Mouse (Mus musculus): ENCODE results near the gene Hist1h2bh. TPM values are rescaled to one million over a fixed set of nuclear protein-coding genes. Genes with fewer than 3 reads are reported as not detected.
A peak's percentile ranks its signal among the peaks of the same experiment; 100 is the strongest.
"Not testable (repeated sequence)": the region's sequence is repeated elsewhere in the genome, so short reads cannot be mapped to it uniquely, and the experiment has no call there.

The Hist1h2bh gene
- total RNA-seq (2018; cell fraction: chromatin; rRNA removed) = 1 to 10 TPM in 1 of 26 experiments, under 1 TPM in 7, not detected in 18; 0.51 to 1.7 (median 0.67) TPM
- total RNA-seq (2018; cell fraction: cytosol; rRNA removed) = 1 to 10 TPM in 22 of 26 experiments, under 1 TPM in 4; 0.50 to 6.2 (median 1.7) TPM
- 1 to 10 TPM in 3 of 26 experiments, under 1 TPM in 10, not detected in 13; 0.24 to 2.9 (median 0.72) TPM for total RNA-seq (2018; cell fraction: nucleus; rRNA removed)
- 0.09 to 0.34 TPM (median 0.15 TPM) in 3 replicates for polyA plus RNA-seq (2018)

DNA sequence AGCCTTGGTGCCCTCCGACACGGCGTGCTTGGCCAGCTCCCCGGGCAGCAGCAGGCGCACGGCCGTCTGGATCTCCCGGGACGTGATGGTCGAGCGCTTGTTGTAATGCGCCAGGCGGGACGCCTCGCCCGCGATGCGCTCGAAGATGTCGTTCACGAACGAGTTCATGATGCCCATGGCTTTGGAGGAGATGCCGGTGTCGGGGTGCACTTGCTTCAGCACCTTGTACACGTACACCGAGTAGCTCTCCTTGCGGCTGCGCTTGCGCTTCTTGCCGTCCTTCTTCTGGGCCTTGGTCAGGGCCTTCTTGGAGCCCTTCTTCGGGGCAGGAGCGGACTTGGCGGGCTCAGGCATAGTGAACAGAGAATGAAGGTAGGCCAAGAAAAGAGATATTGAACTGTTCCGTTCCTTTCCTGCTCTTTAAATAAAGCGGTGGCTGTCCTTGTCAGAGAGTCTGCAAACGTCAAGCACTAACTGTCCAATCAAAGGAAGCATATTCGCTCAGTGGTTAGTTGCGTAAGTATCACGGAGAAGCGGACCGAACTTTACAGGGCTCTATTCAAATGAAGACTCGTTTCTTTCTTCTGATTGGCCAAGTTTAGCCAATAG, at the start of gene Hist1h2bh:
Hist1h2bh (minus strand) TSS at position 394 of the 609 bp plus-strand sequence.
- H3K79me2 ChIP-seq (ENCODE audit: inconsistent target); H3K36me3 ChIP-seq (ENCODE audit: inconsistent target): not testable (repeated sequence)
- WGBS (ENCODE audit: missing documents) = 2% methylated on average over 18 of the region's 42 CpGs
- Histone ChIP-seq H3K27ac (peak within 1 kb of the TSS; percentile 84), H3K4me3 (ENCODE audit: inconsistent target) (peak within 1 kb of the TSS; percentile 43)

DNA sequence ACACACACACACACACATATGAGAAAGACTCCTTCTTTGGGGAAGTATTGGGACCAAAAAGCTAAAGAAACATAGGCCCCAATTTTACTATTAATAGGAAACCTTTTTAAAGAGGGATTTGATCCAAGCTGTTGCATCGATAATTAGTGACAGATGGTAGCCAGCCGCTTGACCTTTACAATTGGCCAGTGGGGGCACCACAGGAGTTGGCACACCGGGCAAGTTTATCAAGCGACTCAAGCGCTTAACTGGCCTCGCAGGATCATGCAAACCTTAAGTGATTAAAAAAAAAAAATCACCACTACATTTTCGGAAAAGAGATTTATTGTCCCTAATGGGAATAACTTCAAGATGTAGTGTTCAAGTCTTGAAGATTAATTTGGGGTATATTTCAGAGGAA, 49.4 kb upstream of the Hist1h2bh start:
- no peak overlapping the region for H3K27ac ChIP-seq

DNA sequence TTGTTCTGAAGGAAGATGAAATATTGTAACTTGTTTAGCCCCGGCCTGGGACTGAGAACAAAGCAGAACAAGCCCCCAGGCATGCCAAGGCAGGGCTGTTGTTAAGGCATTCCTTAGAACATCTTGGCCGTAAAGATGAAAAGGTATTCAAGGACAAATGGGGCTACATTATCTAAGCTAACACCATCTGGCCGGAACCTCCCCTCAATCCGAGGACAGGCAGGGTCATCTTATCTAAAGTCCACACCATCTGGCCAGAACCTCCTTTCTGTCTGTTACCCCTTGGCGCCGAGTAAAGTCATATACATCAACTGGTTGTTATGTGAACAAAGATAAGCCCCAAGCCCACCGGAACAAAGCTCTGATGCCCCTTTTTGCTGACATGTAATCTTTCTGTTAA, 48.7 kb upstream of the Hist1h2bh start:
- WGBS (ENCODE audit: missing documents) = 97% methylated on average over 5 of the region's 7 CpGs
- not testable (repeated sequence) for H3K79me2 ChIP-seq (ENCODE audit: inconsistent target); H3K4me3 ChIP-seq (ENCODE audit: inconsistent target); H3K27ac ChIP-seq; H3K36me3 ChIP-seq (ENCODE audit: inconsistent target)

More for the DNA sequence above, 49.4 kb upstream of the Hist1h2bh start:
- H3K4me3 ChIP-seq (ENCODE audit: inconsistent target) = no peak overlapping the region
- WGBS (ENCODE audit: missing documents) = 83% methylated on average over 7 of the region's 7 CpGs
- no peaks in the 10 kb centered on the region for H3K36me3 ChIP-seq (ENCODE audit: inconsistent target)
- H3K79me2 ChIP-seq (ENCODE audit: inconsistent target) = no peaks in the 10 kb centered on the region

DNA sequence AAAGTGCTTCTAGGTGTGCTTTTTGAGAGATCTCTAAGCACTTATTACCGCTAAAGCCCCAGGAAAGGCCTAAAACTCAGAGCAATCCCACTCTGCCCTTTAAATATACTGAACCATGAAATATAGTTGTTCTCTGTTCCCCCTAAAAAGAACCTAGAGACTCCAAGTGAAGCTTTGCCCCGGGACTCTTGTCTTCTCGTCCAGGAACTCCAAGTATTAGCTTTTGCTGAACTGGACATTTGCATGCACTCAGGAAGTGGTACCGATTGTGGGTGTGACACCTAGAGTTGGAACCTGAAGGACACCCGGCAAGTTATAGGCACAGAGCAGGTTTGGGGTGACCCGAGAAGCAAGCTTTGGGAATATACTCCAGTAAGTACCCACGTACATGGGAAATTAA, 48.0 kb upstream of the Hist1h2bh start:
- no peaks in the 10 kb centered on the region for H3K79me2 ChIP-seq (ENCODE audit: inconsistent target)
- WGBS (ENCODE audit: missing documents) = 92% methylated on average over 7 of the region's 7 CpGs

DNA sequence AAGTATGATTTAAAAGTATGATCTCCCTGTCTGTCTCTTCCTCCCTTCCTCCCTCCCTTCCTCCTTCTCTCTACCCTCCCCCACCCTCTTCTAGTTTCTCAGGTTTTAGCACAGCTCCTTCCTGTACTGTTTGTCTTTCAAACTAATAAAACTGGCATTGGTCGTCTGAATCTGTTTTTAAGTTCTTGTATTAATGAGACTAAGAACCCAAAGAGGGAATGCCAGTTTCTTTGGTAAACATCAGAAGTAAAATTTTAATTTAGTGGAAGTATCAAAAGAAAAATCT, 43.7 kb upstream of the Hist1h2bh start:
- Histone ChIP-seq H3K36me3 (ENCODE audit: inconsistent target) (no peaks in the 10 kb centered on the region), H3K27ac (peak overlapping the region; percentile 81), H3K79me2 (ENCODE audit: inconsistent target) (no peaks in the 10 kb centered on the region), H3K4me3 (ENCODE audit: inconsistent target) (peak overlapping the region; percentile 43)
- no CpG with 5 or more reads among the region's 1 CpGs for WGBS (ENCODE audit: missing documents)

More for the DNA sequence above, 48.0 kb upstream of the Hist1h2bh start:
- Histone ChIP-seq H3K27ac (no peak overlapping the region), H3K36me3 (ENCODE audit: inconsistent target) (no peaks in the 10 kb centered on the region), H3K4me3 (ENCODE audit: inconsistent target) (no peak overlapping the region)

DNA sequence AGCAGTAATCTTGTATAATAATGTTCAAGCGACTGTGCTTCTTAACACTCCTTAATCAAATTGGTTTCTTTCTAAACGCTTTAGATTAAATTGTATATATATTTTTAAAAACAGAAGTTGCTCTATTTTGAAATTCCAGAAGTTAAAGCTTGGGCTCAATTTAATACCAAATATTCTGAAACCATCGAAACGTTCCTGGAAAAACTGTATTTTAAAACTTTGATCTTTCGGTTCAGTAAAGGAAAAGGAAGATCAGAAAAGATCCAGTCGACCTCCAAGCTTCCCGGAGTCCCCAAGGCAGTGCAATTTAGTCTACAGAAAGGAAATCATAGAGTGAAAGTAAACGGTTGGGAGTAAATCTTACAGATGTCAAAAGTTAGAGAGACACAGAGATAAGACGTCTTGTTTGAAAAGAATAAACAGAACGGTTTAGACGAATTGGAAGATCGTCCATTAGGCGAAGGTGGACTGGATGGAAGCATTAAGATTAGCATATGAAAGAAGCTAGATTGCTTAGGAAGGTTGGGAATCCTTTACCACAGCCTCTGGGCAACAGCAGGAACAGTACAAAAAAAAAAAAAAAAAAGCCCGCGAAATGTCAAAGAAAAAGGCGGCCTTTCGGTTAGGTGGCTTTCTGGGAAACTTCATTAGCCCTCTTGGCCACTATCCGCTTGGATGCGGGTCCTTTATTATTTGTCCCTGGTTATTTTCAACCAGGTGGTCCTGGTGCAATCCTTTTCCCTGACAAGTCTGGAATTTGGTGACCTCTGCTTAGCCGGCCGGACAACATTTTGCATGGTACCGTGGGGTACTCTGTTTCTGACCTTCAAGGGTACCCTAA, 43.1 kb upstream of the Hist1h2bh start:
- Histone ChIP-seq H3K27ac (peak overlapping the region; percentile 81), H3K36me3 (ENCODE audit: inconsistent target) (no peaks in the 10 kb centered on the region)
- WGBS (ENCODE audit: missing documents) = 6% methylated on average over 22 of the region's 22 CpGs

DNA sequence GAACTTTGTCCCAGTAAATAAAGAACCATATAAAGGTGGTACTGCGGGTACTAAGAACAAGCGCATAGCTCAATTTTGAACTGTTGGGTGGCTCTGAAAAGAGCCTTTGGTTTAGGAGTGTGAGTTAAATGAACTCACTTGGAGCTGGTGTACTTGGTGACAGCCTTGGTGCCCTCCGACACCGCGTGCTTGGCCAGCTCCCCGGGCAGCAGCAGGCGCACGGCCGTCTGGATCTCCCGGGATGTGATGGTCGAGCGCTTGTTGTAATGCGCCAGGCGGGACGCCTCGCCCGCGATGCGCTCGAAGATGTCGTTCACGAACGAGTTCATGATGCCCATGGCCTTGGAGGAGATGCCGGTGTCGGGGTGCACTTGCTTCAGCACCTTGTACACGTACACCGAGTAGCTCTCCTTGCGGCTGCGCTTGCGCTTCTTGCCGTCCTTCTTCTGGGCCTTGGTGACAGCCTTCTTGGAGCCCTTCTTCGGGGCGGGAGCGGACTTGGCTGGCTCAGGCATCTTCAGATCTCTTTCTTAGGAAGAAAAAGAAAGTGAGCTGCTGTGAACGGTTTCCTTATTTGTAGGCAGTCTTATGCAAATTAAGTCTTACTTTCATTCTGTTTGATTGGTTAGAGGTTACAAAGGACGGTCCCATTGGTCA, 42.4 kb upstream of the Hist1h2bh start:
- 0% methylated on average over 7 of the region's 36 CpGs for WGBS (ENCODE audit: missing documents)
- H3K36me3 ChIP-seq (ENCODE audit: inconsistent target); H3K79me2 ChIP-seq (ENCODE audit: inconsistent target): not testable (repeated sequence)
- Histone ChIP-seq H3K27ac (peak overlapping the region; percentile 88), H3K4me3 (ENCODE audit: inconsistent target) (peak overlapping the region; percentile 43)

More for the DNA sequence above, 43.1 kb upstream of the Hist1h2bh start:
- H3K4me3 ChIP-seq (ENCODE audit: inconsistent target) = peak overlapping the region; percentile 43
- H3K79me2 ChIP-seq (ENCODE audit: inconsistent target) = no peaks in the 10 kb centered on the region

DNA sequence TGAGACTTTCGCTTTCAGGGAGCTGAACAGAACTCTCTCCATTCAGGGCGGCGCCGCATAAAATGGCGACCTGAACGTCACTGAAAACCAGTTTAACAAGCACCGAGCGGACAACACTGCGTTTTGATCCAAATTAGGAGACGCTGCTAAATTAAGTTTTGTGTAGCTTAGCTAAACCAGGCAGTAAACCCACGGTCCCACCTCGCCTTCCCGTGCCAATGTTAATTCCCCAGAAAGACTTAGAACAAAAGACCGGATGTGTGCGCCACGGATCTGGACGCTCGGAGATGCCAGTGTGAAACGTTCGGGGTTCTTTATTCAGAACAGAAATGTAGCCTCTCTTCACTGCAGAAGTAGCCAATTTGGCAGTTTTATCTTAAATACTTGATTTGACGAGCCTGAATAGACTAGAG, 41.8 kb upstream of the Hist1h2bh start:
- H3K27ac ChIP-seq = peak overlapping the region; percentile 88
- H3K36me3 ChIP-seq (ENCODE audit: inconsistent target) = no peaks in the 10 kb centered on the region
- no peaks in the 10 kb centered on the region for H3K79me2 ChIP-seq (ENCODE audit: inconsistent target)
- peak overlapping the region; percentile 43 for H3K4me3 ChIP-seq (ENCODE audit: inconsistent target)
- under 1% methylated on average over 21 of the region's 21 CpGs for WGBS (ENCODE audit: missing documents)

DNA sequence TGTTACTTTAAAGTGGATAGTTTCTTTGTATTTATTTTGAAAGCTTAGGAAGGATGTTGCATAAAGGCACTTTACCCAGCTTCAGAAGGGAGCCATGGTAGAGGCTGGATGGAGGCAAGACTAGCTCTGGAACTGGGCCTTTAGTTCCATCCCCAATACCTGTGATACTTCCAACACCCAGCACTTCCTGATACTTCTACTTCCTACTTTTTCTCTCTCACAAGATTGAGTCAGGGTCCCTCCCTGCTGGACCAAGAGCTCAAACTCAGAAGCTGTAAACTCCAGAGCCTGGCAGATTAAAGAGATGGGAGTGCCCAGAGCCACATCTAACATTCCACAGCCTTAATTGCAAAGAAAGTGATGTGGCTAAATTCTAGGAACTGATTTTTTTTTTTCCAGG, 41.1 kb upstream of the Hist1h2bh start:
- peak overlapping the region; percentile 43 for H3K4me3 ChIP-seq (ENCODE audit: inconsistent target)
- no peaks in the 10 kb centered on the region for H3K79me2 ChIP-seq (ENCODE audit: inconsistent target)
- peak overlapping the region; percentile 88 for H3K27ac ChIP-seq
- no peaks in the 10 kb centered on the region for H3K36me3 ChIP-seq (ENCODE audit: inconsistent target)

DNA sequence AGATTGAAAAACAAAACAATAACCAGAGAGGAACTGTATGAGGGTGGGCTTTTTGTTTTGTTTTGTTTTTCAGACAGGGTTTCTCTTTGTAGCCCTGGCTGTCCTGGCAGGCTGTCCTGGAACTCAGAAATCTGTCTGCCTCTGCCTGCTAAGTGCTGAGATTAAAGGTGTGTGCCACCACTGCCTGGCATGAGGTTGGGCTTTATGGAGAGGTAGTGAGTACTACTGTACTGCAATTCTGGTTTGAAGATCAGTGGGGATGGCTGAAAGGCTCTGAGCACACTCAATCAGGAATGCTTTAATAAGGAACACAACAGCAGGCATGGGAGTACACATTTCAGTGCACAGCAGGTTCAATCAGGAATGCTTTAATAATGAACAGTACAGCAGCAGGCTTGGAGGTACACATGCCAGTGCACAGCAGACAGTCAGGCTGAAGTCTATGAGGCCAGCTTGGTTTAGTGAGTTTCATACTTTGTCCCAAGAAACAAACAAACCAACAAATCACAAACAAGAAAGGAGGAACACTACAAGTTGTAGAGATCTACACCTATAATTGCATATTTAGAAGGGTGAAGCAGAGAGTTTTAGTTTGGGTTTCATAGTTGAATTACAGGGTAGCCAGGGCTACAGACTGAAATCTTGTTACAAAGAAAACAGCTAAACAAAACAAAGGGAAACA, 40.3 kb upstream of the Hist1h2bh start:
- Histone ChIP-seq H3K27ac (peak overlapping the region; percentile 88), H3K36me3 (ENCODE audit: inconsistent target) (no peaks in the 10 kb centered on the region), H3K79me2 (ENCODE audit: inconsistent target) (no peaks in the 10 kb centered on the region), H3K4me3 (ENCODE audit: inconsistent target) (no peak overlapping the region)

DNA sequence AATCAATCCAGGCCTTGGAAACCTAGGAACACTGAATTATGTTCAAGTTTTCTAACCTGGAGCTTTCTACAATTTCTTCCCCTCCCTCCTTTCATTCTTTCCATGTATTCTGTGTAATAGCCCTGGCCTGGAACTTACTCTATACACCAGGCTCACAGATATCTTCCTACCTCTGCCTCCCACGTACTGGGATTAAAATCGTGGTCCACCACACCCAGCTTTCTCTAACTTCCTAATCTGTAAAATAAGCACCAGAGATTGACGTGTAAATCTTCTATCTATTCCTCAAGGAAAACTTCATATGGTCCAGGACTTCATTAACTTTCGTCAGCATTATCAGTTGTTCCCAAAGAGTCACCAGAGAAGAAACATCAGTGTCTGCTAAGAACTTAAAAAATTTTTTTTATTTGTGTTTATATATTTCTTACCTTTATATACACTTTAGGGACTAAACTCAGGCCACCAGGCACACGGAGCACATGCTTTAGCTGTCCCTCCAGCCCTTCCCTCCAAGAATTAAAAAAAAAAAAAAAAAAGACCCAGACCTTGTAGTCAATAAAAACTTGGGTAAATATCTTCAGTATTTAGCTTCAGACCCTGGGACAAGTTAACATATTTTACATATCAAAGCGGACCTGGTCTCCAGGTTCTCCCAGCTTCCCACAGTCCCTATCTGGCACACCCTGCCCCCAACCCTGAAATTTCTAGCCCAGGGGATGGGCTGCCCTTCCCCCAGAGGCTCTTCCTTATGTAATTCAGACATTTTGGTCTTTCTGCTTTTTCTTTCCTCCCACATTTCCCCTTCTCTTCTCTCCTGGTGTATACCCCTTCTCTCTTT, 39.2 kb upstream of the Hist1h2bh start:
- no peaks in the 10 kb centered on the region for H3K79me2 ChIP-seq (ENCODE audit: inconsistent target)
- H3K36me3 ChIP-seq (ENCODE audit: inconsistent target) = no peaks in the 10 kb centered on the region
- peak overlapping the region; percentile 88 for H3K27ac ChIP-seq
- peak overlapping the region; percentile 32 for H3K4me3 ChIP-seq (ENCODE audit: inconsistent target)
- WGBS (ENCODE audit: missing documents) = 27% methylated on average over 6 of the region's 6 CpGs

DNA sequence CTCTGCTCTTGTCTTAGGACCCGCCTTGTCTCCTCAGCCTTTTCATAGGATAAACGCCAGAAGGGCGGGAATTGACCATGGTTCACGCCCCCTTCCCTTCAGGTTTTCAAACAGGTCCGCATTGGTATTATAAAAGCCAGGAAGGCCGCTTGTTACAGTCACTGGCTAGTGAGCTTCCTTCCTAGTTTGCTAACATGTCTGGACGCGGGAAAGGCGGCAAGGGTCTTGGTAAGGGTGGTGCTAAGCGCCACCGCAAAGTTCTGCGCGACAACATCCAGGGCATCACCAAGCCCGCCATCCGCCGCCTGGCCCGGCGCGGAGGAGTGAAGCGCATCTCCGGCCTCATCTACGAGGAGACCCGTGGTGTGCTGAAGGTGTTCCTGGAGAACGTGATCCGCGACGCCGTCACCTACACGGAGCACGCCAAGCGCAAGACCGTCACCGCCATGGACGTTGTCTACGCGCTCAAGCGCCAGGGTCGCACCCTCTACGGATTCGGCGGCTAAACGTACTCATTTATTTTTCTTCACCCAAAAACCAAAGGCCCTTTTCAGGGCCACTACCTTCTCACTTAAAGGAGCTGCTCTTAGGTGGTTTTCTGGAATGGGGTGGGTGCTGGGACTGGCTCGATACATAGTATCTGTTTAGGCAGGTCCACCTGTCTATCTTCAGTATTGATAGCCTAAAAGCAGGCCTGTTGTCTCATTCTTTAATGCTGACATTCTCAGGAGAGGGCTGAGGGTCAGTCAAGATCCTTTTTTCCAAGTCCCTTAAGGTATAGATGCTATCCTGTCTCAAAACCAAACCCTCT, 38.4 kb upstream of the Hist1h2bh start, which contains the start of gene Hist1h4d:
Hist1h4d (plus strand) TSS at position 191 of the 811 bp plus-strand sequence.
- Histone ChIP-seq H3K4me3 (ENCODE audit: inconsistent target) (peak within 1 kb of the TSS; percentile 32), H3K27ac (peak within 1 kb of the TSS; percentile 88), H3K36me3 (ENCODE audit: inconsistent target) (no peaks in the 10 kb centered on the region), H3K79me2 (ENCODE audit: inconsistent target) (no peaks in the 10 kb centered on the region)
- 0% methylated on average over 40 of the region's 43 CpGs for WGBS (ENCODE audit: missing documents)

DNA sequence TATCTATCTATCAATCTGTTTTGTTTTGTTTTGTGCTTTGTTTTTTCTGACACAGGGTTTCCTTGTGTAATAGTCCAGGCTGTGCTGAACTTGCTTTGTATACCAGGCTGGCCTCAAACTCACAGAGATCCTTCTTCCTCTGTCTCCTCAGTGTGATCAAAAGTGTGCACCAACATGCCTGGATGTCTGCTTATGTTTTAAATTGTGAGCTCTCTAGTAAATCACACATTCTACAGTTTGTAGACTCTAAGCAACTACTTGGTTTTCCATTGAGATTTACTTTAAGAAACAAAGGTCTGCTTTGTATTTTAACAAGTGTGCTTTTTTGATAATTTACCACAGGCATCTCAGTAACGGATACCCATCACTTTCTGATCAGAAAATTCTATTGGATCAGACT, 34.6 kb upstream of the Hist1h2bh start:
- no peaks in the 10 kb centered on the region for H3K36me3 ChIP-seq (ENCODE audit: inconsistent target)
- H3K27ac ChIP-seq = no peak overlapping the region
- 92% methylated on average over 1 of the region's 1 CpGs for WGBS (ENCODE audit: missing documents)
- no peak overlapping the region for H3K4me3 ChIP-seq (ENCODE audit: inconsistent target)
- peaks cover 6% of the 10 kb centered on the region; the same call in 1 of the 2 replicates for H3K79me2 ChIP-seq (ENCODE audit: inconsistent target)

Data from macrophage (primary cell).